Mouse (Mus musculus): ENCODE measurements around the gene Slc17a5. TPM values are rescaled to one million over a fixed set of nuclear protein-coding genes. Genes with fewer than 3 reads are reported as not detected.
"Not testable (repeated sequence)": the region's sequence is repeated elsewhere in the genome, so short reads cannot be mapped to it uniquely, and the experiment has no call there.

The Slc17a5 gene
- total RNA-seq, 2 experiments from 2014 or later = 21.1 to 21.7 TPM

DNA sequence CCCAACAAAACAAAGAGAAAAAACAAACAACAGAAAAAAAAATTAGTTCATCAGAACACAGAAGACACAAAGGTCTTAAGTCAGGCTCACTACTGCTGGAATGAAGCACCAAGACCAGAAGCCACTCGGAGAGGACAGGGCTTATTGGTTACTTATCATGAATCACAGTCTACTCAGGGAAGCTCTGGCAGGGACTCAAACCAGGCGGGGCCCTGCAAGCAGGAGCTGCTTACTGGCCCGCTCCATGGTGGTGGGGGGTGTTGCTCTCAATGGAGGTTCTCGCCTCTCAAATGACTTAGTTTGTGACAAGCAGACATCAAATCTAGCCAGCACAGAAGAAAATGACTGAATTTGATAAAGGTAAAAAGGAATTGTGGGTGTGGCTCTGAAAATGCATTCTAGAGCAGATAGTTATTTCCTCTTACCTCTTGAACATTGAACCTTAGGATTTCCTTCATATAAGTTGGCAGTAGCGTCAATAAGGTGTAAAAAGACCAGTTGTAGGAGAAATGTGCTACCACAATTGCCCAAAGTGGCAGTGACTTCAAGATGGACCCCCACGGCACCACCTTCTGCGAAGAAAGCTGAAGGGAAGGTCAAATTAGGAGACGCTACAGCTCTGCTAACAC lies 29.1 kb downstream of the Slc17a5 start:
- DNase-seq = no peak

DNA sequence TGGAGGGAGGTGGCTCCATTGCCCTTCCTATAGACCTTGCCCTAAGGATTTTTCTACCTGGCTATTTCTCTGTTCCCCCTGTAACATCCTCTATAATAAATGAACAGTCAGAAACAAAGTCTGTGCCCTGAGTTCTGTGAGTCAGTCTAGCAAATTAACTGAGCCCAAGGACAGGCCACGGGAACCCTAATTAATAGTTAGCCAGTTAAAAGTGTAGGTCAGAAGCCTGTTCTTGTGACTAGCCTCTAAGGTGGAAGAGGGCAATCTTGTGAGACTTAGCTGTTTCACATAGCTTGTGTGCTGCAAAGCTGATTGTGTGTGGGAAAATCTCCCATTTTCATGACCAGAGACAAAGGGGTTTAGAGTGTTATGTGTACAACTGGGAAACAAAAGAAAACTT lies 30.8 kb downstream of the Slc17a5 start:
- DNase-seq = no peak

DNA sequence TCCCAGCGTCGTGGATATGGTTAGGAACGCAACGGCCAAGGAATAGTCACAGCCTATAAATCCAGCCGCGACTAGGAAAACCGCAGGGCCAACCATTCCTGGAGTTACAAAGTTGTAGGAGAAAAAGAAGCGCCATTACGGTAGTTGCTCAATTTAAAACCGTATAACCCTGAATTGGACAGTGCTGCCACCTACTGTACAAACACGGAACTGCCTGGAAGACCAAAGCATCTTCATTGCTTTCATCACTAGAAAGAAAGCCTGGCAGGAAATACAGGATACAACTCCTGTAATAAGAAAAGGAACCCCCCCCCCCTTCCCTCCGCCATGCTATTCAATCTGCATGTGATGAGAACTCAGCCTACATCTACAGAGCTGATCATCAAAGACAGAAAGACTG lies 34.9 kb downstream of the Slc17a5 start:
- DNase-seq = peak; percentile 68 to 82

- no peak for DNase-seq
Measured at GRCm38 (mm10) chr9:78551761-78552160, 36.1 kb downstream of the Slc17a5 start.

DNA sequence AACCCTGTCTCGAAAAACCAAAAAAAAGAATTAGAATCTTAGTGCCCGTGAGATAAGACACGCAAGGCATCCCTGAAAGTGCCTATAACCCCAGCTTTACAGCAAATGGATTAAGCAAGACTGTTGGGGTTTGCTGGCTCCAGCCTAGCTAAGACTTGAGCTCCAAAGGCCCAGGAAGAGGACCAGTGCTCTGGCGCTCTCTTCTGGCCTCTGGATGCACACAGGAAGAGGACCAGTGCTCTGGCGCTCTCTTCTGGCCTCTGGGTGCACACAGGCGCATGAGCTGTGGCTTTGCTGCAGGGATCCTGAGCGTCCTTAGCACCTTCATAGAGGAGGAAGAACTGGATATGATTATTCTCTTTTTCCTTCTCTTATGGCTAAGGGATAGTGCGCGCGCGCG lies 40.1 kb downstream of the Slc17a5 start:
- no peak for DNase-seq

GRCm38 (mm10) chr9:78546944-78547343 lies 40.9 kb downstream of the Slc17a5 start:
- no peak for DNase-seq

- DNase-seq = no peak
Measured at GRCm38 (mm10) chr9:78541758-78542157, 46.1 kb downstream of the Slc17a5 start.

GRCm38 (mm10) chr9:78538421-78538820 lies 49.4 kb downstream of the Slc17a5 start:
- no peak for DNase-seq

DNA sequence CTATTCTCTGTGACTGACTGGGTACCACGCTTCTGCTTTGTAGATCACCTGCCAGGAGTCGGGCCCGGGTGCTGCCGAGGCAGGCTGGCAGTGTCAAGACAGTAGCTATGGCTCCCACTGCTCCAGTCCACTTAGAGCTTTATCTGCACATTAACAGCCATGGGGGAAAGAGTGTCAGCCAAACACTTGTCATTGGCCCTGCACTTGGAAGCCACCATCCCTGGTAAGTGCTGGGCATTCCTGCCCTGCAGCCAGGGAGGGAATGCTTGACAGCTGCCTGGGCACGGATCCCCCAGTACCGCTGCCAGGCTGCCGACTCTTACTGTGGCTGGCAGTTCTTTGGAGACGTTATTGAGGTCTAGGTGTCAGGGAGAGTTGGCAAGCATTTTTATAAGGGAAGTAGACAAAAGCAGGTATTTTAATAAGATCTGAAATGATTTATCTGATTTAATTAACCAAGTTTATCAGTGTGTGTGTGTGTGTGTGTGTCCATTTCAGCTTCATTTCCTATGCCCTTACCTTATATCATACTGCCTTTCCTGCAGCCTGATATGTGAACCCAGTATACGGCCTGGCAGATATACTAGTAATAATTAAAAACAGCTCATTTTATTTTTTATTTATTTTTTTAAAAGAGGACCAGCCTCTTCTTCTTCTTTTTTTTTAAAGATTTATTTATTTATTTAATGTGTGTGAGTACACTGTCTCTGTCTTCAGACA lies 50.5 kb downstream of the Slc17a5 start:
- peak; percentile 19 to 23 for DNase-seq

DNA sequence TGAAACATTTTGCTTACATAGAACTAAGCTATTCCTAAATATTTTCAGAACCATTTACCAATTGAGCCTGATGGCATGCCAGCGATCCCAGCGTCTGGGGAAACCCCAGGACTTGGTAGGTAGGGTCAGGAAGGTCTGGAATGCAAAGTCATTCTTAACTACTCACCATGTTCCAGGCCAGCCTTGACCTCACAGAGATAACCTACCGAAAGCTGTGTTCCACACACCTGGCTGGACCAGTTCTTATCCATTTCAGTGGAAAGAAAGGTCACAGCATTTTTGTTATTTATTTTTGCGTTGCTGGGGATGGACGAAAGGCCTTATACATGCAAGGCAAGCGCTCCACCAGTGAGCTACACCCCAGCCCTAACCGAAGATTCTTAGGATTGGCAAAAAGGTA lies 53.2 kb downstream of the Slc17a5 start:
- no peak for DNase-seq

GRCm38 (mm10) chr9:78533296-78533935 lies 54.4 kb downstream of the Slc17a5 start:
- DNase-seq = no peak

- no peak for DNase-seq
Measured at GRCm38 (mm10) chr9:78532341-78532819, 55.5 kb downstream of the Slc17a5 start.

DNA sequence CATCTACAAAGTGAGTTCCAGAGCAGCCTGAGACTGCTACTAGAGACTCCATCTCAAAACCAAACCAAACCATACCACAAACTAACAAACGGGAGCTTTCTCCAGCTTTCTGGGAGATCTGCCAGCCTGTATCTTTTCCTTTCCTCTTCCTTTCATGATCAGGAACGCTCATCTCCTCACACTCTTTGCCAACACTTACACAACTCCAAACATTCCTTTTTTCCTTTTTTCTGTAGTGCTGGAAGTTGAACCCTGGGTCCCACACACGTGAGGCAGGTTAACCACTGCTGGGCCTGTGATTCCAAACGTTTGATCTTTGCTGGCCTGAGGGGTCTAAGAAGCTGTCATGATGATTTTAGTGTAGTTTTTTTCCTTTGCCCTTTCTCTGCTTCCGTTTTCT lies 56.0 kb downstream of the Slc17a5 start:
- no peak for DNase-seq

DNA sequence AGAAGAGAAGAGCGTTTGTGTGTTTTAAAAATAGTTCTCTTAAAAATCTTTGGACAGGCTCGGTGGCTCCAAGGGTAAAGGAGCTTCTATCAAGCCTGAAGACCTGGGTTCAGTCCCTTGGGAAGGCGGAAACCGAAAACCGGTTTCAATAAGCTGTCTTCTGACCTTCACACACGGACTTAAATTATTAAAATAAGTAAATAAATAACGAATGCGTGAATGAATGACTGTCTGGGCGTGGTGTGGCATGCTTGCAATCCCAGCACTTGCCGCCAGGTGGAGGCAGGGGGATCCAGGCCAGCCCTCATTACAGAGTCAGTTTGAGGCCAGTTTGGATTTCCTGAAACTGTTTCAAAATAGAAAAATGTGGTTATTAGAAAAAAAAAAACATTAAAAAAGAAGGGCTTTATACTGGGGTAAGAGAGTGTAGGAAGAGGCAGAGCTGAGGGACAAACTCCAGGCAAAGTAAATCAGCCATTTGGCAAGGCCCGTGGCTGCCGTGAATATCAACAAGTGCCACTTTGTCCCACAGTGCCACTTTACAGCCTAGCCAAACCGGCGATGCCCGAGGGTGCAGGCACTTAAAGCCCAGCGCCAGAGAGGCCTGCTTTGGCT lies 60.0 kb downstream of the Slc17a5 start:
- DNase-seq = peak; percentile 70 to 73

GRCm38 (mm10) chr9:78527301-78527761 lies 60.5 kb downstream of the Slc17a5 start:
- DNase-seq = peak; percentile 41 to 43

- DNase-seq = no peak
Measured at GRCm38 (mm10) chr9:78526206-78526605, 61.6 kb downstream of the Slc17a5 start.

GRCm38 (mm10) chr9:78525451-78526135 lies 62.2 kb downstream of the Slc17a5 start:
- no peak for DNase-seq

DNA sequence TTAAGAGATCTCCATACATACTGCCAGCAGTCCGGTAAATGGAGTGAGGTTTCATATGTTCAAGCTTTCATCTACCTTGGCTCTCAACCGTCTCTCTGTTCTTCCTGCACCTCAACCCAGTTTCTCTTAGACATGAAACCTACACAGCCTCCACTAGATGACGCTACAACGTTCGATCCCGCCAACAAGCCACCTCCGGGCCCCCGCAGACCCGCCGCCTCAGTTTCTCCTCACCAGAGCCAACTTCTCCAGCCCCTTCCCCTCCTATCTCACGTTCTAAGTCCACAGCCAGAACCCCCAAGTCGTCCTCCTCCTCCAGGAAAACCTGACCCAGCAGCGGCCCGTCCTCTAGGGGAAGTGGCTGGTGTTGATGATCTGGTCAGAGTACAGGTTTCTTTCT lies 66.2 kb downstream of the Slc17a5 start:
- no peak for DNase-seq

GRCm38 (mm10) chr9:78520780-78521601 lies 66.8 kb downstream of the Slc17a5 start:
- peak in 1 of 2 experiments; percentile 18 for DNase-seq

DNA sequence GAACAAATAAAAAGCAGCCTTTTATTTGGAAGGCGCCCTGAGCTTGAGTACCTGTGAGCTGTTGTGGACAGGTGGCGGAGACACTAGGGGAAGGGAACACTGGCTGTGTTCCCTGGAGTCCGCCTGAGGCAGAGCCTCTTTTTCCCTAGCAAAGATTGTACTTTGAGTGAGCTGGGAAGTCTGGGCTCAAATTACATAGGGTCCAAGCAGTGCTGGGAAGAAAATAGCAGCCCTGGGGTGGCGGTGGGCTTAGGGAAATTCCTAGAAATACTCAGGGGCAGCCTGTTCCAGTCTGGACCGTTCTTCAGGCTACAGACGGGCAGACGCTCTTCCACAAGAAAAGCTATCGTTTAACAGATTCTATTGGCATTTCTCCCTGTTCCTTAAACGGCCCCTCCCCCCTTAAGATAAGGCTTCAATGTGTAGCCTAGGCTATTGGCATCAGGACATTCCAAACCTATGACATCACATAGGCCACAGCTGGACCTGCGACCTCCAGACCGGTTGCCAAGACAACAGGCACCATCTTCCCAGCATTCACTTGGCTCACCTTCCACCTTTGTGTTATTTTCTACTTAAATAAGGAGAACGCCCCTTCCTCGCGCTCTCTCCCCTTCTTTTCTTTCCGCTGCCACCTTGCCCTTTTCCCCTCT lies 67.6 kb downstream of the Slc17a5 start:
- DNase-seq = no peak

GRCm38 (mm10) chr9:78517237-78517636 lies 70.6 kb downstream of the Slc17a5 start:
- DNase-seq = not testable (repeated sequence)
